Mouse (Mus musculus) liver, embryonic 14.5 days (tissue): ENCODE measurements at regions not wholly inside any gene's neighbourhood (a gene's known extent, or its start where the extent isn't known, plus 50 kb on each side); places are given as distances from the start of the nearest gene placed in this dataset.

Experiments used
- CTCF ChIP-seq: IDR thresholded peaks from 2 replicates; pipeline ENCODE4 v1.5.1; 2016; ENCODE audit warnings: antibody characterized with exemption, low read depth, control low read depth
- EP300 ChIP-seq: IDR thresholded peaks from 2 replicates; pipeline ENCODE4 v1.6.1; 2016; ENCODE audit warnings: antibody characterized with exemption, low read depth

DNA sequence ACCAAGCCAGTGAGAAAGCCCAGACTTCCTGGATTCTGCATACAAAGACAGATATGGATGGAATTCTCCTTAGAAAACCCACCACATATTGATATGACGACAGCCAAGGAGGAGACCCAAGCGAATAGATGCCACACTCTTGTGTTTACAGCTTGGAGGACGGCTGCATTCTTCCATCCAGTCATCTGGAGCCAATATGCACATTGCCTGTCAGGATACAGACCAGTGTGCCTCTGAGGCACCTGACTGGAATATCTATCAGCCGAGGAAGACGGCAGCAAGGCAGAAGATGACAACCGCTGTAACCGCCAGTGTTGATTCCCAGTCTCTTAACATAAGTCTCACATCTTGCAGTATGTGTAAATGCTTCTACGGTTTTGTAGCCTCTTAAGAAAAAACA is 105.3 kb downstream of the Tsen15 start:
- TF ChIP-seq CTCF, result no peak
- no peak for TF ChIP-seq EP300
